Mouse (Mus musculus) R1 (cell line): Measurements from ENCODE around the gene Kpna7.
A peak's percentile ranks its signal among the peaks of the same experiment; 100 is the strongest.
"Not testable (repeated sequence)": the region's sequence is repeated elsewhere in the genome, so short reads cannot be mapped to it uniquely, and the experiment has no call there.

Source experiments
- DNase-seq: peaks from one replicate; pipeline ENCODE4 v3.0.0-alpha.2; 2018; ENCODE audit warnings: low read depth, low spot score

Gene Kpna7

DNA sequence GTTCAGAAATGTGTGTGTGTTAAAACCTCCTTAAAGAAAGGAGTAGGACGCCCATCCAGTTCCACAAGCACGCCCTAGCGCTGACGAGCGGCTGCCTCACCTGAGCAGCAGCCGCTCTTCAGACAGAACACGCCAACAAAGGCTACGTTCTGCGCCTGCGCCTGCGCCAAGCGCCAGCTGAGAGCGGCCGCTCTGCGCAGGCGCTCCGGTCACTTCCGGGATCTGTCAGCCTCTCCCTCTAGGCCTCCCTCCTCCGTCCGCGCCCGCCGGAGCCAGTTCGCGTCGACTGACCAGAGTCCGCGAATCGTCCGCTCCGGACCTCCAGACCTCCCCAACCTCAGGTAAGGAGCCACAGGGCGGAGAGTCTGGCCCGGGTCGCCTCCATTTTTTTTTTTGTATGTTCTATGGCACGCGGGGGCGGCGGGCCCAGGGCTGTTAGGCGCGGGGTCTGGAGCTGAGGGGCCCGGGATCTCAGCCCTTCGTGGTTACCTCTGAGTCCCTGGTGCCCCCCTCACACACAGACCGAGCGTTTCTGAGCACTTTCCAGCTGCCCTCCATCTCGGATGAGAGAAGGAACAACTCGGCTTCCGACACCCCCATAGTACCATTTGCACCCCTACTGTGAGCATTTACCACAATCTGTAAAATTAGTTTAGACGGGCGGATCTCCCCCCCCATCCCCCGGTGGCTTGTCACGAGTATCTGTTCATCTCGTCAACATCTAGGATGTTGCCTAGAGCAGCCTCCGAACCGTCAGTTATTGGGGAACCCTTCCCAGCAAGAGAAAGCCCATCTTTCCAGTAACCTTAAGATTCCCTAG, at the start of gene Kpna7, which contains the start of gene Arpc1a:
Gene Kpna7 (minus strand): TSS at position 399 of the 820 bp plus-strand sequence.
Gene Arpc1a (plus strand): TSS at position 199 of the 820 bp plus-strand sequence.
- DNase-seq, result peak; percentile 94

DNA sequence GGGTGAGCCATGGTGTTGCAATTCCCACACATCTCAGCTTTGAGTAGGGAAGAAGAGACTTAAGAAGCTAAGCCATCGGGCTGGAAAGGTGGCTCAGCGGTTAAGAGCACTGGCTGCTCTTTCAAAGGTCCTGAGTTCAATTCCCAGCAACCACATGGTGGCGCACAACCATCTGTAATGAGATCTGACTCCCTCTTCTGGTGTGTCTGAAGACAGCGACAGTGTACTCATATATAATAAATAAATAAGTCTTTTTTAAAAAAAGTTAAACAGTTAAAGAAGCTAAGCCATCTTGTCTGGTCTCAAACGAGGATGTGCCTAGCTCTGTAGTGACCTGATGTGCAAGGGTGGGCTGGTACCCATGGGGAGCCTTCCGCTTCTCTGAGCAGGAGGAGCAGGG, 49.4 kb upstream of the Kpna7 start:
- not testable (repeated sequence) for DNase-seq

DNA sequence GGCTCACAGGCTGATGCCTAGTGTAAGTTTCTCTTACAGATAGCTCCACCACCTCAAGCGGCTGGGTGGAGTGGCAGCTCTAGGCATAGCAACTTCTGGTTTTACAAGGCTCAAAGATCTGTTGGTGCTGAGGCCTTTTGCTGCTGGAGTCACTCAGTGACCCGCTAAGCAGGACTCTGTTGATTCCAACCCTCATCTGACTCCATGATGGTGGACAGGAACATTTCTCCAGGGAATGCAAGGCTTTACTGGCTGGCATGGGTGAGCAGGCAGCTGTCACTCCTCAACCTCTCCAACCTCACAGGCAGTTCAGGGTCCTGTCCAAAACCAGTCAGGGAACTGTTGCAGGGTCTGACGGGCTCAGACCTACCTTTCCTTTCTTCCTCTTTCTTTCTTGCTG, 47.2 kb upstream of the Kpna7 start:
- DNase-seq, result no peak

DNA sequence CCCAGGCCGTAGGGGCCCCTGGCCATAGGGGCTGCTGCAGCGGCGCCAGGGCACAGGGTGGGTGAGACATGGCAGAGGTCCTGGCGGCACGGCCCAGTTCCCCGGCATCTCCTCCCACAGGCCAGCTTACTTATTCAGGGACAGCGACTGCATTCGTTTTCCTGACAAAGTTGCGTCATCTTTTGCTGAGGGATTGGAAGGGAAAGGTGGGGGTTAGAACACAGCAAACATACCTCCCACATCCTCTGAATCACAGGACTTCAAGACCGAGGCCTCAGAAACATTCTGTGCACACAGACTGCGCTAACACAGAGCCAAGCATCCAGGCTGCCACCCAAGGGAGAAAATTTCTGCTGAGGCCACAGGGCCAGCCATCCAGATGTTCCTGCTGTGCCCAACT, 46.4 kb upstream of the Kpna7 start:
- no peak for DNase-seq

DNA sequence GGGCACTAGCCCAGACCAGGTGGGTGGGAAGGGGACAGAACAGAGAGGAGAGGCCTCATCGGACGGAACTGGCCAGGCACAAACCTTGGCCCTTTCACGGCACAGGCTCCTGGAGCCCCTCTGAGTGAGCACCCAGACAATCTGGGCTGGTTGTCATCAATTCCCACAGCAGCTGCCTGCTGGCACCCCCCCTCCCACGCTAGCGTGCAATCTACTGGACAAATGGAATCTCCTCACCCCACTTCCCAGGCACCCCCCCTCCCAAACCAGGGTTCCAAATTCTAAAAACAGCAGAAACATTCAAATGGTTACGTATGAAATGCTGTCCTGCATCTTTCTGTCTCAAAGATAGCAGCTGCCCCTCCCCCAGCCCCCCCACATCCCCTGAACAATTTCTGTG, 45.9 kb upstream of the Kpna7 start:
- not testable (repeated sequence) for DNase-seq

DNA sequence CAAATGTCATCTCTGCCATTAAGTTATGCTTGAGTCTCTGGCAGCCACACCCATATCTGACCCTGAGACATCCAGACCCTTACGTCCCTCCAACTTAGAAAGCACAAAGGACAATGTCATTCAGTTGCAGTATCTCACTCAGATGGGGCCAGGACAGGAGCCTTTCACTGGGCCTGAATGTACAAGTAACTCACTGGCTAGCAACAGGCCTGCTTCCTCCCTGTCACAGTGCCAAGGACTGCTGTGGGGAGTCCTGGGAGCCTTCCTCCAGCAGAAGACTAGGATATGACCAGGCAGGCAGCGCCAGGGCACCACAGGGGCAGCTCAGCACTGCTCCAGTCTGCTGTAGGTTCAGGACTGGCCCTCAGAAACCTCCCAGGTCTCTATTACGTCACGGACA, 45.3 kb upstream of the Kpna7 start:
- no peak for DNase-seq

DNA sequence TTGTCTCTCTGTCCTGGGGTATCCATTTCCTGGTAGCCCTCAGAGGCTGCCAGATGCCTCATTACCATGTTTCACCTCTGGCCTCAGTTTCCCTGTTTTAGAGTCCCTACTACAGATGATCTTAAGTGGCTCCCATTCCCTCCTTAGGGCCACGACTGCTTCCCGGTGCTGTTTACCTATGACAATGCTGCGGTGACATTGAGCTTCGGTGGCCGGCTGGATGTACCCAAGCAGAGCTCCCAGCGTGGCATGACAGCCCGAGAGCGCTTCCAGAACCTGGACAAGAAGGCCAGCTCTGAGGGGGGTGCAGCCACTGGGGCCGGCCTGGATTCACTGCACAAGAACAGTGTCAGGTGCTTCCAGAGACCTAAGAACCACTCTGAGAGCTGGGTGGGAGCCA, 42.8 kb upstream of the Kpna7 start:
- DNase-seq, result no peak

DNA sequence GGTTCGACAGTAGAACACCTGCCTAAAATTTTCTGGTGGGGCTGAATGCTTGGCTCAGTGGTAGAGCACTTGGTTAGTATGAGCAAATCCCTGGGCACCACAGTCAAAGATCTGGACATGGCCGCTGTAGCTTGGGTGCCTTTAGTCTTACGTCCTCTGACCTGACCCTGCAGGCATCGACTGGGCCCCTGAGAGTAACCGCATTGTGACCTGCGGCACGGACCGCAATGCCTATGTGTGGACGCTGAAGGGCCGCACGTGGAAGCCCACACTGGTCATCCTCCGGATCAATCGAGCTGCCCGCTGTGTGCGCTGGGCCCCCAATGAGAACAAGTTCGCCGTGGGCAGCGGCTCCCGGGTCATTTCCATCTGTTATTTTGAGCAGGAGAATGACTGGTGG, 39.6 kb upstream of the Kpna7 start:
- no peak for DNase-seq

DNA sequence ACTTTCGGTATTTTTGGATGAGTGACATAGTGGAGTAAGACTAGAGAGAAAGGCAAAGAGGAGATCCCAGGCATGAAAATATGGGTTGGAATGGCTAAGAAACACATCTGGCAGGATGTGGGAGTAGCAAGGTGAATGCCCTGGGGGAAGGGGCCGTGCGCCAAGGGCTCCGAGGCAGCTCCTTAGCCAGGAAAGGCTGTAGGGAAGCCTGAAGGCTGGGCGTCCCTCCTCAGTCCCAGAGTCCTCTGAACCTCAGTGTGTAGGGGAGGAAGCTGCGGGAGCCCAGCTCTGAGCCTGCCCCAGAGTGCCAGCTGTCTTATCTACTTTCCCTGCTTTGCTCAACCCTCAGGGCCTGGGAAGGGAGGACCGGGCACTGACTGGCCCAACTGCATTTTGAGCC, 37.1 kb upstream of the Kpna7 start:
- DNase-seq, result no peak

DNA sequence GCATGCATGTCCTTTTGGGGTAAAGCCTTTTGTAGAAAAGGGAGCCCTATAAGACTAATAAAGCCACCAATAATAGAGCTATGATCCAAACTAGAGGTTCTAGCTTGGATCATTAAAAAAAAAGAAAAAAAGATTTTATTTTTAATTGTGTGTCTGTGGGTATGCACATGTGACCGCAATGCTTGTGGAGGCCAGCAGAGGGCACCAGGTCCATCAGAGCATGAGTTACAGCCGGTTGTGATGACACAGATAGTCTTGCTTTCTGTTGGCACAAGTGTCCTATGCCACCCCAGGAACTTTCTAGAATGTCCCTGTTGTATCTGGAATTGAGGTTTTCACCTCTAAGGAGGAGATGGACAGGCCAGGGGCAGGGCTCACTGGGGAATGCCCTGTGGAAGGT, 35.6 kb upstream of the Kpna7 start:
- peak; percentile 74 for DNase-seq

DNA sequence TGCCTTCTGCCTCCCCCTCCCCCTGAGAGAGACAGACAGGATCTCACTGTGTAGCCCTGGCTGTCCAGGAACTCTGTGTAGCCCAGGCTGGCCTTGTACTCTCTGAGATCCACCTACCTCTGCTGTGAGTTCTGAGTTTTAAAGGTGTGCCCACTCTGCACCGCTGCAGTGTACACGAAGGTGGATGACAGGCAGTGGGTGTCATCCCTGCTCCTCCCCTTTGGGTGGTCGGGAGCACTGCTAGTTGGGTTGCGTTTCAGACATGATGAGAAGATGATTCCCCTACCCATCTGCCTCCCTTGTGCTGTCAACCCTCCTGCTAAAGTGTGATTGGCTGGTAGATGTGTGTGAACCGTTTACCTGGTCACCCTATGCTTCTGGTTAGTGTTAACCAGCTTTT, 34.6 kb upstream of the Kpna7 start:
- DNase-seq, result no peak

DNA sequence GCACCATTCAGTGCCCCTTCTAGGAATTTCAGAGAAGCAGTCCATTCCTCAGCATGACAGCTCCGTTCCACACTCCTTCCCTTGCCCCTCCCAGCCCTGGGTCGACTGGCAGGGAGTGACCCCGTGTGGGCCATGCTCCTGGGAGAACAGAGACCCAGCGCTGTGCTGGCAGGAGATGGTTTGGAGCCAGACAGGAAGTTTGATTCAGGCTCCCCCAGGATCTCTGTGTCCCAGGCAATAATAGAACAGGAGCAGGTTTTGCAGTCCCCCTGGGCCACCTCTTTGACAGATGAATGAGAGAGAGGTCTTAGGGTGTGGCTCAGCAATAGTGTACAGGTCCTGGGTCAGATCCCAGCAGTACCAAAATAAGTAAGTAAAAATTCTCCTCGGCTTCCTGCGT, 34.2 kb upstream of the Kpna7 start:
- no peak for DNase-seq

DNA sequence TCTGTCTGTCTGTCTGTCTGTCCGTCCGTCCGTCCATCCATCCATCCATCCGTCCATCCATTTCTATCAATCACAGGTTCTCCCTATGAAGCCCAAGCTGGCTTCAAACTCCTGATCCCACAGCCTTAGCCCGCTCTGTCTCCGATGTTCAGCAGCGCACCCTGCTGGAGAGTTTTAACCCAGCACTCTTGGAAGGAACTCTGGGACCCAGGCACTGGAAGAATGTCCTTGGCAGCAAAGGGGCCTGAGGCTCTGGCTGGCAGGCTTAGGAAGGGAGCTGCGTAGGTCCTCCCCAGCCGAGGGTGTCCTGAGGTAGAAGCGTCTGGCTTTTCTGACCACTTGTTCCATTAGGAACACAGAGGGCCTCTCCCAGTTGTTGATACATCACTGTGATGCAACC, 33.1 kb upstream of the Kpna7 start:
- DNase-seq, result peak; percentile 92

DNA sequence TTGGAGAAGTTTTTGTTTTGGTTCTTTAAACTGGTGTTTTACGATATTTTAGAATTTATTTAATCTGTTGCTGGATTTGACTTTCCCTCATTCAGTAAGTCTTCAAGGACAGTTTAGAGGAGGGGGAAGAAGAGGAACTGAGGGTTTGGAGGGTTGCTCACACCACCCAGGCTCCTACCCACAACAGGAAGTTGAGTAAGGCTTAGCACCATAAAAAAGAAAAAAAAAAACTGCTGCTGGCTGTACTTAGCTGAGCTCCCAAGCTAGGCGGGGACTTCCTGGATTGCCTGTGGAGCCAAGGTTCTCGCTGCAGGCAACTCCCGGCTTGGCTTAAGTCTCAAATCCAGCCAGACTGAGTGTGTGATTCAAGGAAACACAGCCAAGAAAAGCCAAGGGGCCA, 32.5 kb upstream of the Kpna7 start:
- DNase-seq, result peak; percentile 60

DNA sequence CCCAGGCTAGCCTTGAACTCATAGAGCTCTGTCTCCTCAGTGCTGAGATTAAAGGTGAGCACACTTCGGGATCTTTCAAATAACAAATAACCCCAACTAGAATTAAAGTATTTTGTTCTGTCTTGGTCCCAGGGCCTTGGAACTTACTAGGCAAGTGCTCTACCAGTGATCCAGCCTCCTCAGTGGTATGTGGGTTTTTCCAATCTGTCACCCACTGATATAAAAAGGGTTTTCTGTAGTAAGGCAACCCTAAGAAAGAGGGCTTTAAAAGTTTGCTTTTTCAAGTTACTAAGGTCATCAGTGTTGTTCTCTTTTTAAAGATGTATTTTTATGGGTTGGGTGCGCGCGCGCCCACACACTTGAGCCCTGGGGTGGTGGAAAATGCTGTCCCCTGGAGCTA, 31.9 kb upstream of the Kpna7 start:
- no peak for DNase-seq

DNA sequence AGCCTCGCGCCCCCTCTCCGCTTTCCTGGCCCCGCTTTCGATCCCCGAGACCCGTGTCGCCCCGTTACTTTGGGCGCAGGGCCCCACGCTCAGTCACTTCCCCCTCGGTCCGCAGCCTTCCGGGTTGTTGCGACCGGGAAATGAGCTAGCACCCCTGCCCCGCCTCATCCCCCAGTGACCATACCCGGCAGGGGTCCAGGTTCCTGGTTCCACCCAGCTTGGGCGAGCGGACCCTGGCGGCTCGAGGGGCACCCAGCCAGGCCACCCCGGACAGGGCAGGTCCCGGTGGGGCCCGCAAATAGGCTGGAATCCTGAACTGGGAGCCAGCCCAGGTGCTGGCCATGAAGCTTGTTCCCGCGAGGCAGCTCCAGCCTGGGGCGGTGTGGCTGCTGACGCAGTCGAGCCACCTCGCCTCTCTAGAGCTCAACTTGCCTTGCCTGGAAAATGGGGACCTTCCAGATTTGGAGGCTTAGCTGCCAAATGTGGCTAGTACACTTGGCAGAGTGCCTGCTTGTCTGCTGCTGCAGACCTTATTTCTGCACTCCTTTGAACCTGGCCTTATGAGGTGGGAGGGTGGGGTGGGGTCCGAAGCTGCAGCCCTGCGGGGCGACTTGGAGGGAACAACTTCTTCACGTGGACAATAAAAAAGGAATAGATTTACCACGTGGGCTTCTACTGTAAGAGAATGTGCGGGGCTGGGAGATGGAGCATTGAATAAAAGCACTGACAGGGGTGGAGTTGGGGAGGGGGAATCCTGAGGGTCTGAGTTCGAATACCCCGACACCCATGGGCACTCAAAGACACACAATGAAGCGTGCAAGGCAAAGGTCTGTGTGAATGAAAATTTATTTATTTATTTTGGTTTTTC, 31.0 kb upstream of the Kpna7 start:
- peak; percentile 59 for DNase-seq

DNA sequence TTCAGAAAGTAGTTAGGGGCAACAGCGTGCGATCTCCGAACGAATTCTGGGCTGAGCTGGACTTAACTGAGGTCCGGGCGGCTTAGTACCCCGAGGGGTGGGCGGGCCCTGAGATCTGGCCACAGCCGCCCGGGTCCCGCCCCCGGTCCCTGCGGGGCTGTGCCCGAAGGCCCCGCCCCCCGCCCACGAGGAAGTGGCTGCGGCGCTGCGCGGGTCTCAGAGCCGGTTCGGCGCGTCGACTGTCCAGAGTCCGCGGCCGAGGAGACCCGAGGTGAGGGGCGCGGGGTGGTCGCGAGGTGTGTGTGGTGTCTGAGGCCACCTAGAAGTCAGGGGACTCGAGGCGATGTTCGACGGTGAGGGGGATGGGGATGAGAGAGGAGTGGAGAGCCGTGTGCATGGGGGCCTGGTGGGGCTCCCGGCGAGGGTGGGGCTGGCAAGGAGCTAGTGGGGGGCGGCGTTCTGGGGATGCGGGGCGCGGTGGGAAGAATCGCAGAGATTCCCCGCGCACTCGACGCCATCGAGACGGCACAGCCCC, 30.3 kb upstream of the Kpna7 start, which contains the start of gene Arpc1b:
Gene Arpc1b (plus strand): TSS at position 145 of the 535 bp plus-strand sequence.
- peak; percentile 85 for DNase-seq

DNA sequence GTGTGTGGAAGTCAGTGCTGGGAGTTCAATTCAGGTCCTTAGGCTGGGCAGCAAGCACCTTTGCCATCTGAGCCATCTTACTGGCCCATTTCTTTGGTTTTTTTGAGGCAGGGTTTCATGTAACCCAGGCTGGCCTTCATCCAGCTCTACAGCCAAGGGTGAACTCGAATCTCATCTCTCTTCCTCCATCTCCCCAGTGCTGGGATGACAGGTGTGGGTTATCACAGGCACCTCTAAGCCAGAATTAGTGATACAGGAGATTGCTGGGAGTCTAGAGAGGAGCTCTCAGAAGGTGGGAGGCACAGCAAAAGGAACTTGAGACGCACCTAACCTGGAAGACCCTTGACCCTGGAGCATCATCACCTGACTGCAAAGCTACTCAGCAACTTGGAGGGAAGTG, 29.6 kb upstream of the Kpna7 start:
- DNase-seq, result no peak

DNA sequence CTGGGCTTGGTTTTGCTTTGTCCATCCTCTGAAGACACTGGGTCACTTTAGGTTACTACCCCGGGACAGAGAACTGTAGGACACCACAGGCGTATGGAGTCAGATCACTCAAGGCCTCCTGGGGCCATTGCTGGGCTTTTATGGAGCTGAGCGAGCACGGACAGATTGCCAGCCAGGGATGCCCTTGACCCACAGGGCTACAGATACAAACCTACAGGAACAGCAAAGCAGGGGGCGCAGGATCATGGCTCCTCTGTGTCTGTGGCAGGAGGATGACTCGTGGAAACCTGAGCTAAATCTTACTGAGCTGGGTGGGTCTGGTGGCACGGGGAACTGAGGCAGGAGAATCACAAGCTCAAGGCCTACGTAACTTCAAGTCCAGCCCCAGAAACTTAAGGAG, 28.7 kb upstream of the Kpna7 start:
- no peak for DNase-seq

DNA sequence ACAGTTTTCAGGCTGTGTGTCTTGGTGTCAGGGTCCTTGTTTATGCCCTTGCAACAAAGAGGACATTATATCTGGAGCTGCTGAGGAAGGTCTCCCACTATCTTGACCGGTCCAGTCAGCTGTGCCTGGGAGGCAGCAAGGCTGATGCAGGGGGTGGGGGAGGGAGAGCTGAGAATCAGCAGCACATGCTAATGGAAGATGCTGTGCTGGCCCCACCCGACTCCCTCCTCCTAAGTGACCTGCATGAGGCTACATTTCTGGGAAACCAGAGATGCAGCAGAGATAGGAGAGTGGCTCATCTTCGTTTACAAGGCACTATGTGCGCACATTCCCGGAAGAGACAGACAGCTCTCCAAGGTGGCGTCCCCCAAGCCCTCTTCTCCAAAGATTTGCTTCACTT, 26.6 kb upstream of the Kpna7 start:
- no peak for DNase-seq

DNA sequence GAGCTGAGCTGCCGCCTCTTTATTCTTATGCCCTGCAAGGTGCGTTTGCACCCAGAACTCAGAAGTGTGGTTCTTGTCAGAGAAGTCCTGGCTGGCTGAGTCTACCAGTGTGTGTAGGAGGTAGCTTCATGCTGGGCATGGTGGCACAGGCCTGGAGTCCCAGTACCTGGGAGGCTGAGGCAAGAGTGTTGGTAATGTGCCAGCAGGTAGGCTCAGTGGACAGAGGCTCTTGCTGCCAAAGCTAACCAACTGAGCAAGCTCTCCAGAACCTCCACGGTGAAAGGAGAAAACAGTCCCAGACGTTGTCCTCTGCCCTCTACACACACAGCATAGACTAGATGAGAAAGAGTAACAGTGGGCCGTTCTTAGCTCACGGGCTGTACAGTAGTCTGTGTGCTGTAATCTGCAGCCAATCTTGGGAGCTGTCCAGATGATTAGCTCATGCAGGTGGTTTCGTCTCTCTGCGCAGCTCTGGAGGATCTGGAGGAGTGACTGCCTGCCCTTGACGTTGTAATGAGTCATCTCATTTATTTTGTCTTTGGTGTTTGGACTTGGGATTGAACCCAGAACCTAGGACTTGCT, 22.0 kb upstream of the Kpna7 start:
- DNase-seq, result no peak

DNA sequence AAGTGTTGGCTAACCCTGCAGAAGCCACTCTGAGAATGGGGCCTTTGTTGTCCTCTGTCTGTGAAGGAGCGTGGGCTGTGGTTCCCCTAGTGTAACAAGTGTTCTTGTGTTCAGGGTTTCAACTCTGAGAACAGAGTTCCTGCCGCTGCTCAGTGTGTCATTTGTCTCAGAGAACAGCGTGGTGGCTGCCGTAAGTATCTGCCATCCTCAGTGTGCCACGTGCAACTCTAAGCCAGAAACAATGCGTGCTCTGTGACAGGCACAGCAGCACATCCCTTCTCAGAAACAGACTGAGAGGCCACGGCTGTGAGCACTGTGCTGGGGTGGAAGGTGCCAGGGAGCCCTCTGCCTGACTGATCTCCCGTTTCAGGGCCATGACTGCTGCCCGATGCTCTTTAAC, 20.5 kb upstream of the Kpna7 start:
- DNase-seq, result no peak
